Mouse (Mus musculus): ENCODE data around the gene Elovl6. TPM values are rescaled to one million over a fixed set of nuclear protein-coding genes. Genes with fewer than 3 reads are reported as not detected.

The Elovl6 gene
- polyA plus RNA-seq, 1 experiment from 2014 or later: 4.1 TPM

GRCm38 (mm10) chr3:129536109-129536508 is 4.0 kb downstream of the Elovl6 start:
- ATAC-seq: peak; percentile 97

DNA sequence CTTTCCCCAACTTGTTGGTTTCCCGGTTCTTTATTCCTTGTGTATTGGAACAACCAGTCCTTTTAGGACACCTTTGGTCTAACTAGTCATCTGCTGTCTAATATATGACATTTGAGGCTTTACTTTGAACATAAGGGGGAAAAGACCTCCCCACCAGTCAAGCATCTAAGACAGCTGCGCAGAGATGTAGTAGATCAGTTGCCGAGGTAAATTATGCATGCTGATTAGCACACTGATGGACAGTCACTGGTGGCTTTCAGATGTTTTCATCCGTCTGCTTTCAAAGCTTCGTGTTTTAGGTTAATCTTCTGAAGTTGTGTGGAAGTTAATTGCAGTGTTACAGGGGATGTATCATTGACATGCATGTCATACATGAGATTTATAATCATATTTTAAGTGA is 5.8 kb downstream of the Elovl6 start:
- Histone ChIP-seq H3K4me2 (replicated peaks; ENCODE audit: low read depth, low read length) (no peak overlapping the region), H3K36me3 (ENCODE audit: insufficient read depth, low read length) (no peaks in the 10 kb centered on the region), H3K4me1 (ENCODE audit: insufficient read depth, low read depth, low read length) (no peaks in the 10 kb centered on the region; the same call in 1 of the 2 replicates), H3K9ac (replicated peaks; ENCODE audit: low read depth) (no peak overlapping the region), H3K4me3 (ENCODE audit: low read depth, low read length) (no peak overlapping the region), H3K27me3 (replicated peaks; ENCODE audit: insufficient read depth, low read length) (no peaks in the 10 kb centered on the region), H3K9me3 (ENCODE audit: low read length) (no peaks in the 10 kb centered on the region), H3K27ac (ENCODE audit: low read length) (no peak overlapping the region)
- ATAC-seq (no peak), DNase-seq (ENCODE audit: low spot score) (no peak)
- TF ChIP-seq CTCF (IDR thresholded peaks at IDR 0.05) (no peak), EP300 (IDR thresholded peaks at IDR 0.05) (no peak)
- 87% methylated on average over 5 of the region's 5 CpGs for WGBS

More at GRCm38 (mm10) chr3:129536109-129536508, 4.0 kb downstream of the Elovl6 start:
- Histone ChIP-seq H3K27me3 (replicated peaks; ENCODE audit: insufficient read depth, low read length) (no peaks in the 10 kb centered on the region), H3K9ac (replicated peaks; ENCODE audit: low read depth) (no peak overlapping the region), H3K4me3 (ENCODE audit: low read depth, low read length) (peak overlapping the region; percentile 25; the same call in 1 of the 2 replicates), H3K36me3 (ENCODE audit: insufficient read depth, low read length) (no peaks in the 10 kb centered on the region), H3K4me2 (replicated peaks; ENCODE audit: low read depth, low read length) (peak overlapping the region; percentile 49), H3K27ac (ENCODE audit: low read length) (no peak overlapping the region), H3K4me1 (ENCODE audit: insufficient read depth, low read depth, low read length) (peaks cover 5% of the 10 kb centered on the region), H3K9me3 (ENCODE audit: low read length) (no peaks in the 10 kb centered on the region)
- DNase-seq (ENCODE audit: low spot score): peak; percentile 99
- under 1% methylated on average over 11 of the region's 11 CpGs for WGBS
- TF ChIP-seq CTCF (IDR thresholded peaks at IDR 0.05): no peak
- TF ChIP-seq EP300 (IDR thresholded peaks at IDR 0.05): no peak

GRCm38 (mm10) chr3:129540882-129541281 is 8.7 kb downstream of the Elovl6 start:
- WGBS: 94% methylated on average over 2 of the region's 2 CpGs
- DNase-seq (ENCODE audit: low spot score) (no peak), ATAC-seq (no peak)
- TF ChIP-seq CTCF (IDR thresholded peaks at IDR 0.05) (no peak), EP300 (IDR thresholded peaks at IDR 0.05) (no peak)
- H3K4me1 ChIP-seq (ENCODE audit: insufficient read depth, low read depth, low read length): no peaks in the 10 kb centered on the region; the same call in 1 of the 2 replicates
- no peak overlapping the region for H3K4me2 ChIP-seq (replicated peaks; ENCODE audit: low read depth, low read length)
- H3K27ac ChIP-seq (ENCODE audit: low read length): no peak overlapping the region
- no peaks in the 10 kb centered on the region for H3K9me3 ChIP-seq (ENCODE audit: low read length)
- no peaks in the 10 kb centered on the region for H3K36me3 ChIP-seq (ENCODE audit: insufficient read depth, low read length)
- no peak overlapping the region for H3K4me3 ChIP-seq (ENCODE audit: low read depth, low read length)
- H3K27me3 ChIP-seq (replicated peaks; ENCODE audit: insufficient read depth, low read length): no peaks in the 10 kb centered on the region
- H3K9ac ChIP-seq (replicated peaks; ENCODE audit: low read depth): no peak overlapping the region

DNA sequence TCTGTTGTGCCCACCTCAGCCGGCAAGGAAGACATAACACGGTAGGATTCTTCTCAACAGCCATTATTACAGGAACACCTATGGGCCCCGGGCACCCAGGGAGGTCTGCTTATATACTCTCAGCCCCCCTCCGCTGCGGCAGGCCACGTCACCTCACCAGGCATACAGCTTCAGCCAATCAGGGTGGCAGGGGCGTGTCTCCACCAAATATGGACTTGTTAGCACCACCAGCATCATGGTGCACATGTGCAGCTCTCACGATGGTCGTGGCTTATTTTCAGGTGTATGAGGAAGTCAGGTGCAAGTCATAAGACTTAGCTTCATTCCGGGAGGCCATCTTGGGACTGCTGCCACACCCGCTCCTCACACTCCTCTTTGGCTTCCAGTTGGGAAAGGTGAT is 9.3 kb downstream of the Elovl6 start:
- no peak overlapping the region for H3K9ac ChIP-seq (replicated peaks; ENCODE audit: low read depth)
- H3K4me1 ChIP-seq (ENCODE audit: insufficient read depth, low read depth, low read length): no peaks in the 10 kb centered on the region; the same call in 1 of the 2 replicates
- ATAC-seq (no peak), DNase-seq (ENCODE audit: low spot score) (no peak)
- H3K36me3 ChIP-seq (ENCODE audit: insufficient read depth, low read length): no peaks in the 10 kb centered on the region
- H3K4me2 ChIP-seq (replicated peaks; ENCODE audit: low read depth, low read length): no peak overlapping the region
- no peak overlapping the region for H3K27ac ChIP-seq (ENCODE audit: low read length)
- WGBS: 96% methylated on average over 11 of the region's 11 CpGs
- no peaks in the 10 kb centered on the region for H3K9me3 ChIP-seq (ENCODE audit: low read length)
- H3K27me3 ChIP-seq (replicated peaks; ENCODE audit: insufficient read depth, low read length): no peaks in the 10 kb centered on the region
- TF ChIP-seq CTCF (IDR thresholded peaks at IDR 0.05) (no peak), EP300 (IDR thresholded peaks at IDR 0.05) (no peak)
- no peak overlapping the region for H3K4me3 ChIP-seq (ENCODE audit: low read depth, low read length)

DNA sequence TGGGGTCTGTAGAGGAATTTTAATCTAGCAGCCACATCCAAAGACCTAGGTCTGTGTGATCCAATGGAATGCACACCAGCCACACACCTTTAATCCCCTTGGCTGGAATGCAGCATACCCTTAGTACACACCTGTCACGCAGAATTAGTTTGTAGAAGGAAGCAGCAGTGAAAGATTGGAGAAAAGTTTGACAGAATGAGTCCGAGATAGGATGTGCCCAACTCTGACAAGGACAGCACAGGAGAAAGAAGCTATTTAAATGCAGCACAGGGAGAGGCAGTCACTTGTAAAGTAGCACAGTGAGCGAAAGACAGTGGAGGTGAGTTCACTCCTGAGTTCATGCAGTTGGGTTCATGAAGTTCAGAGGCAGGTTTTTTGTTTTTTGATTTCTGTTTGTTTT is 11.2 kb downstream of the Elovl6 start:
- Histone ChIP-seq H3K4me2 (replicated peaks; ENCODE audit: low read depth, low read length) (no peak overlapping the region), H3K27me3 (replicated peaks; ENCODE audit: insufficient read depth, low read length) (no peaks in the 10 kb centered on the region), H3K4me3 (ENCODE audit: low read depth, low read length) (no peak overlapping the region), H3K36me3 (ENCODE audit: insufficient read depth, low read length) (no peaks in the 10 kb centered on the region), H3K4me1 (ENCODE audit: insufficient read depth, low read depth, low read length) (no peaks in the 10 kb centered on the region), H3K9me3 (ENCODE audit: low read length) (no peaks in the 10 kb centered on the region), H3K27ac (ENCODE audit: low read length) (no peak overlapping the region), H3K9ac (replicated peaks; ENCODE audit: low read depth) (no peak overlapping the region)
- WGBS: 96% methylated on average over 3 of the region's 3 CpGs
- TF ChIP-seq EP300 (IDR thresholded peaks at IDR 0.05): no peak
- TF ChIP-seq CTCF (IDR thresholded peaks at IDR 0.05): no peak
- DNase-seq (ENCODE audit: low spot score) (no peak), ATAC-seq (no peak)

- no peaks in the 10 kb centered on the region for H3K36me3 ChIP-seq (ENCODE audit: insufficient read depth, low read length)
Measured at GRCm38 (mm10) chr3:129544217-129544616, 12.1 kb downstream of the Elovl6 start.

GRCm38 (mm10) chr3:129545228-129545627 is 13.1 kb downstream of the Elovl6 start:
- Histone ChIP-seq H3K9ac (replicated peaks; ENCODE audit: low read depth) (no peak overlapping the region), H3K9me3 (ENCODE audit: low read length) (no peaks in the 10 kb centered on the region), H3K36me3 (ENCODE audit: insufficient read depth, low read length) (no peaks in the 10 kb centered on the region), H3K4me3 (ENCODE audit: low read depth, low read length) (no peak overlapping the region), H3K27me3 (replicated peaks; ENCODE audit: insufficient read depth, low read length) (no peaks in the 10 kb centered on the region), H3K4me2 (replicated peaks; ENCODE audit: low read depth, low read length) (no peak overlapping the region), H3K27ac (ENCODE audit: low read length) (no peak overlapping the region), H3K4me1 (ENCODE audit: insufficient read depth, low read depth, low read length) (0 out of 2 replicates have a peak, but pooled peaks cover 3% of the 10 kb centered on the region)
- DNase-seq (ENCODE audit: low spot score) (no peak), ATAC-seq (no peak)
- 76% methylated on average over 1 of the region's 1 CpGs for WGBS
- TF ChIP-seq EP300 (IDR thresholded peaks at IDR 0.05): no peak
- TF ChIP-seq CTCF (IDR thresholded peaks at IDR 0.05): no peak

More at GRCm38 (mm10) chr3:129544217-129544616, 12.1 kb downstream of the Elovl6 start:
- TF ChIP-seq EP300 (IDR thresholded peaks at IDR 0.05): no peak
- Histone ChIP-seq H3K4me2 (replicated peaks; ENCODE audit: low read depth, low read length) (no peak overlapping the region), H3K27me3 (replicated peaks; ENCODE audit: insufficient read depth, low read length) (no peaks in the 10 kb centered on the region), H3K4me3 (ENCODE audit: low read depth, low read length) (no peak overlapping the region), H3K9ac (replicated peaks; ENCODE audit: low read depth) (no peak overlapping the region), H3K9me3 (ENCODE audit: low read length) (no peaks in the 10 kb centered on the region), H3K27ac (ENCODE audit: low read length) (no peak overlapping the region), H3K4me1 (ENCODE audit: insufficient read depth, low read depth, low read length) (no peaks in the 10 kb centered on the region)
- ATAC-seq: no peak
- WGBS: 93% methylated on average over 1 of the region's 1 CpGs
- no peak for DNase-seq (ENCODE audit: low spot score)
